Mouse (Mus musculus) midbrain, embryonic 13.5 days (tissue): ENCODE data around the gene Fzd2. TPM values are rescaled to one million over a fixed set of nuclear protein-coding genes. Genes with fewer than 3 reads are reported as not detected.
"Not testable (repeated sequence)": the region's sequence is repeated elsewhere in the genome, so short reads cannot be mapped to it uniquely, and the experiment has no call there.

ENCODE experiments used
- ATAC-seq: fragments of 200-750 bp; cut with Nextera tagmentation; 2 replicates; pipeline ENCODE4 v1.8.0; 2017; ENCODE audit warnings: mild to moderate bottlenecking, moderate TSS enrichment, moderate library complexity
- H3K27ac ChIP-seq: fragments of 300-500 bp; sonication (generic); 2 replicates; pipeline ENCODE4 v1.5.1; 2015; ENCODE audit warnings: inconsistent platforms, mild to moderate bottlenecking, moderate library complexity
- H3K27me3 ChIP-seq: fragments of 300-500 bp; sonication (generic); 2 replicates; pipeline ENCODE4 v1.6.1; 2015; ENCODE audit warnings: mild to moderate bottlenecking, inconsistent platforms
- H3K36me3 ChIP-seq: fragments of 300-500 bp; sonication (generic); 2 replicates; pipeline ENCODE4 v1.6.1; 2015; ENCODE audit warnings: mild to moderate bottlenecking, inconsistent platforms
- H3K4me1 ChIP-seq: fragments of 300-500 bp; sonication (generic); replicated peaks from 2 replicates; pipeline ENCODE4 v1.6.1; 2015; ENCODE audit warnings: inconsistent platforms
- H3K4me2 ChIP-seq: fragments of 300-500 bp; sonication (generic); replicated peaks from 2 replicates; pipeline ENCODE4 v1.6.1; 2015; ENCODE audit warnings: moderate library complexity, mild to moderate bottlenecking, inconsistent platforms
- H3K4me3 ChIP-seq: fragments of 300-500 bp; sonication (generic); replicated peaks from 2 replicates; pipeline ENCODE4 v1.5.1; 2015; ENCODE audit warnings: mild to moderate bottlenecking, inconsistent platforms
- H3K9ac ChIP-seq: fragments of 300-500 bp; sonication (generic); replicated peaks from 2 replicates; pipeline ENCODE4 v1.6.1; 2015; ENCODE audit warnings: mild to moderate bottlenecking, inconsistent platforms
- H3K9me3 ChIP-seq: fragments of 300-500 bp; sonication (generic); 2 replicates; pipeline ENCODE4 v1.6.1; 2016; ENCODE audit warnings: mild to moderate bottlenecking, inconsistent platforms
- WGBS: fragments of 180-500 bp; shearing (Covaris S2); methylation state at CpG from one replicate; pipeline ENCODE4 v1.1.7; 2015; 5-methylcytosine and 5-hydroxymethylcytosine counted together
- polyA plus RNA-seq: library from polyadenylated mRNA; unstranded; fragments of >200 nt; fragmentation: Nextera tagmentation; extraction: Ambion mirVana; gene quantifications from 2 replicates; pipeline ENCODE4 v1.2.1, GENCODE M21; 2015

Fzd2 gene
- polyA plus RNA-seq = 10.8 and 13.2 TPM in 2 replicates

DNA sequence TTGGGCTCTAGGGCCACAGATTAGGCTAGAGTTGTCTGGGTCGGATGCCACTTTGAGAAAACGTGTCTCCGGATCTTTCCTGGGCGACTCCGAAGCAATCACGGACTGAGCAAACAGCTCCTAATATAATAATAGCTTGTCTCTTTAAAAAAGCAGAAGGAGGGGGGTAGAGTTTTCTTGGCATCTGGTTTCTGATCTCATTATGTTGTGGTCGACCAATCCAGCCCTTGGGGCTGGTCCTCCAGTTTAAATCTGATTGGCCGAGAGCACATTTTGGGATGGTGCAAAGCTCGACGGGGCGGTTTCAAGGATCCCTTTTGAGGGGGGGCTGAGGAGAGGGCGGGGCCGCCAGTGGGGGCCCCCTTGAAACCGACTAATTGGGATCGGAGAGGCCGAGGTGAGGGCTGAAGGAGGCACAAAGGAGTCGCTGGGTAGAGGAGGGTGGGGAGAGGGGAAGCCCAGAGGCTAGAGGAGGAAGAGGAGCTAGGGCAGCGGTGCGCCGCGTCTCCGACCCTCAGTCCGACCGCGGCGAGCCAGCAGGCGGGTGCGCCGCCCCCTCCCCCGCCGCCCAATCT is at the start of gene Fzd2:
Gene Fzd2, plus strand, starts transcription at position 387 of the 575 bp plus-strand sequence.
- peak within 1 kb of the TSS; percentile 88 for H3K4me2 ChIP-seq
- H3K4me3 ChIP-seq = peak within 1 kb of the TSS; percentile 76
- no peaks in the 10 kb centered on the region for H3K36me3 ChIP-seq
- H3K9ac ChIP-seq = peak within 1 kb of the TSS; percentile 93
- peaks cover 4% of the 10 kb centered on the region; the same call in 1 of the 2 replicates for H3K27me3 ChIP-seq
- H3K9me3 ChIP-seq = no peaks in the 10 kb centered on the region
- ATAC-seq = peak; percentile 92
- peaks cover 37% of the 10 kb centered on the region for H3K4me1 ChIP-seq
- H3K27ac ChIP-seq = peak within 1 kb of the TSS; percentile 96
- WGBS = 0% methylated on average over 30 of the region's 31 CpGs

GRCm38 (mm10) chr11:102555400-102556030 is 48.7 kb upstream of the Fzd2 start:
- Histone ChIP-seq H3K27me3 (no peaks in the 10 kb centered on the region), H3K27ac (peak overlapping the region; percentile 99), H3K4me2 (peak overlapping the region; percentile 78), H3K36me3 (no peaks in the 10 kb centered on the region), H3K9me3 (no peaks in the 10 kb centered on the region), H3K9ac (peak overlapping the region; percentile 98), H3K4me3 (peak overlapping the region; percentile 98), H3K4me1 (peaks cover 35% of the 10 kb centered on the region)
- 0% methylated on average over 39 of the region's 39 CpGs for WGBS
- peak; percentile 79 for ATAC-seq

GRCm38 (mm10) chr11:102556031-102556715 is 48.0 kb upstream of the Fzd2 start, which contains the start of gene Gpatch8:
Gene Gpatch8 (minus strand): TSS chr11:102556392.
- Histone ChIP-seq H3K27me3 (no peaks in the 10 kb centered on the region), H3K4me3 (peak within 1 kb of the TSS; percentile 98), H3K36me3 (no peaks in the 10 kb centered on the region), H3K9me3 (no peaks in the 10 kb centered on the region), H3K9ac (peak within 1 kb of the TSS; percentile 98), H3K4me2 (peak within 1 kb of the TSS; percentile 78), H3K4me1 (peaks cover 31% of the 10 kb centered on the region), H3K27ac (peak within 1 kb of the TSS; percentile 99)
- peak; percentile 95 for ATAC-seq
- under 1% methylated on average over 45 of the region's 55 CpGs for WGBS

DNA sequence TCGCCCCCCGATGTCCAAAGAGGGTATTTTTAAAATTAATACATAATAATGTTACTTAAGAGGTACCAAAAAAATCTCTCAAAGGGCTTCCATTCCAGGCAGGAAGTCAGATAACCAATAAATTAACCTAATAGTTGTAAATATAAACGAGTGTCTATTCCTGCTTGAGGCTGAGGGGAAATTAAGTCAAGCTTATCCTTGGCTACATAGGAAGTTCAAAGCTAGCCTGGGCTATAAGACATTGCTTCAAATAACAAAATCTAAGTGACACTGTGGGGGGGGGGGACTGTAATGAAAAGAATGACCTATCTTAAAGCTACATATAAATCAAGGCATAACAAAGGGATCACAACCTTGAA is 47.5 kb upstream of the Fzd2 start:
- no peak; the same call in 1 of the 2 replicates for ATAC-seq
- 23% methylated on average over 3 of the region's 3 CpGs for WGBS

DNA sequence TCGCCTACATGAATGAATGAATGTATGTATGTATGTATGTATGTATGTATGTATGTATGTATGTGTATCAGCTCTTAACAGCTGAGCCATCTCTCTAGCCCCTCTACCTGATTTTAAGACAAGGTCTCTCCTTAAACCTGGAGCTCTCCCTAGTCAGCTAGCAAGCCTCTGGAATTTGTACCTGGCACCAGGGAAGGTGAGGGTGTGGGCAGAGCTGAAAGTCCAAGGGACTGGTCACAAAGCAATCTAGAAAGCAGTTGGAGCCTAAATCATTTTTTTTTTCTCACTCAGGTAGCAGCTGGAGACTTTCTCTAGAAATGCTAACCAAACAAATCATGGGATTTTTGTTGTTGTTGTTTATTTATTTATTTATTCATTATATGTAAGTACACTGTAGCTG is 46.8 kb upstream of the Fzd2 start:
- no peaks in the 10 kb centered on the region for H3K36me3 ChIP-seq
- H3K27me3 ChIP-seq = no peaks in the 10 kb centered on the region
- H3K4me2 ChIP-seq = no peak overlapping the region
- no peak overlapping the region for H3K9ac ChIP-seq
- no peak overlapping the region for H3K4me3 ChIP-seq
- 97% methylated on average over 1 of the region's 1 CpGs for WGBS
- H3K4me1 ChIP-seq = peaks cover 20% of the 10 kb centered on the region
- ATAC-seq = no peak
- H3K27ac ChIP-seq = no peak overlapping the region
- H3K9me3 ChIP-seq = no peaks in the 10 kb centered on the region

More for the DNA sequence above, 47.5 kb upstream of the Fzd2 start:
- Histone ChIP-seq H3K9me3 (no peaks in the 10 kb centered on the region), H3K4me3 (peak overlapping the region; percentile 98; the same call in 1 of the 2 replicates), H3K27ac (peak overlapping the region; percentile 99; the same call in 1 of the 2 replicates), H3K9ac (no peak overlapping the region), H3K27me3 (no peaks in the 10 kb centered on the region), H3K4me1 (peaks cover 26% of the 10 kb centered on the region), H3K36me3 (no peaks in the 10 kb centered on the region), H3K4me2 (peak overlapping the region; percentile 36)

DNA sequence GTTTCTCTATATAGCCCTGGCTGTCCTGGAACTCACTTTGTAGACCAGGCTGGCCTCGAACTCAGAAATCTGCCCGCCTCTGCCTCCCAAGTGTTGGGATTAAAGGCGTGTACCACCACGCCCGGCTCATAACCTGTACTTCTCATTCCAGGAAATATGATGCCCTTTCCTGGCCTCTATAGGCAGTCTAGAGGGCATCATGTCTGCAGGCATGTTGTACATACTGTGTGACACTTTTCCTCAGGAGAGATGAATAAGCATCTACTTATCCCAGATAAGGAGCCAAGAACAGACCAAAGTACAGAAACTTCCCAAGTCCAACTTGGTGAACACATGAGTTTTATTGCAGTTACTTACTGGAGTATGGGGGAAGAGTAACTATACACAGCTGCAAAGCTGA is 45.5 kb upstream of the Fzd2 start:
- Histone ChIP-seq H3K9me3 (no peaks in the 10 kb centered on the region), H3K9ac (no peak overlapping the region), H3K4me1 (peaks cover 17% of the 10 kb centered on the region), H3K4me2 (no peak overlapping the region), H3K4me3 (no peak overlapping the region), H3K27ac (no peak overlapping the region), H3K36me3 (no peaks in the 10 kb centered on the region), H3K27me3 (no peaks in the 10 kb centered on the region)
- 93% methylated on average over 5 of the region's 5 CpGs for WGBS
- no peak for ATAC-seq

DNA sequence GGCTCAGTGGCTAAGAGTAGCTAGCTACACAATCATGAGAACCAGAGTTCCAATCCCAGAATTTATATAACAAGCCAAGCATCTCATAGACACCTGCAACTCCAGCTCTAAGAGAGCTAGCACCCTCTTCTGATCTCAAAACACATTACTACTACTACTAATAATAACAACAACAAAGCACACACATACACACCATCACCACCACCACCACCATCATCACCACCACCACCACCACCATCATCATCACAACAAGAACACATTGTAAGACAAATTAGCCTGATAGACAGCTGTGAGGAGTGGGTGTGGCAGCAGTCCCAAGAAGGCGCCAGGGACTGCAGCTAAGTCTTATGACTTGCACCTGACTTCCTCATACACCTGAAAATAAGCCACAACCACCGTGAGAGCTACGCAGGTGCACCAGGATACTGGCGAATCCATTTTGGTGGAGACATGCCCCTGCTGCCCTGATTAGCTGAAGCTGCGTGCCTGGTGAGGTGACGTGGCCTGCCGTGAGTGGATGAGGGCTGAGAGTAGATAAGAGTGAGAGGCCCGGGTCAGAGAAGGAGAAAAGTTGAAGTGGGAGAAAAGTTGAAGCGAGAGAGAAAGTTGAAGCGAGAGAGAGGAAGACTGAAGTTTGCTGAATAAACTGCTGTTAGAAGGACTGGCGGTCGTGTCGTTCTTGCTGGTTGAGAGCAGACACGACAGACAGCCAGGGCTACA is 39.1 kb upstream of the Fzd2 start:
- H3K27me3 ChIP-seq, H3K9me3 ChIP-seq, H3K27ac ChIP-seq, H3K4me1 ChIP-seq, ATAC-seq, H3K36me3 ChIP-seq, H3K4me2 ChIP-seq, H3K4me3 ChIP-seq, H3K9ac ChIP-seq: not testable (repeated sequence)
- 86% methylated on average over 14 of the region's 14 CpGs for WGBS

- ATAC-seq = no peak
- no peak overlapping the region for H3K9ac ChIP-seq
- H3K4me2 ChIP-seq = no peak overlapping the region
- no peaks in the 10 kb centered on the region for H3K9me3 ChIP-seq
- H3K4me3 ChIP-seq = no peak overlapping the region
- H3K36me3 ChIP-seq = no peaks in the 10 kb centered on the region
- no peaks in the 10 kb centered on the region for H3K4me1 ChIP-seq
- H3K27me3 ChIP-seq = no peaks in the 10 kb centered on the region
- H3K27ac ChIP-seq = no peak overlapping the region
These were observed 38.5 kb upstream of the Fzd2 start for GRCm38 (mm10) chr11:102565741-102566140.

GRCm38 (mm10) chr11:102566290-102566689 is 37.9 kb upstream of the Fzd2 start:
- H3K36me3 ChIP-seq = no peaks in the 10 kb centered on the region

GRCm38 (mm10) chr11:102567157-102567556 is 37.0 kb upstream of the Fzd2 start:
- Histone ChIP-seq H3K9ac (no peak overlapping the region), H3K4me2 (no peak overlapping the region), H3K9me3 (no peaks in the 10 kb centered on the region), H3K36me3 (no peaks in the 10 kb centered on the region), H3K4me1 (no peaks in the 10 kb centered on the region), H3K4me3 (no peak overlapping the region), H3K27ac (no peak overlapping the region), H3K27me3 (no peaks in the 10 kb centered on the region)
- WGBS = 90% methylated on average over 6 of the region's 6 CpGs
- ATAC-seq = no peak

More at GRCm38 (mm10) chr11:102566290-102566689, 37.9 kb upstream of the Fzd2 start:
- no peak for ATAC-seq
- no peak overlapping the region for H3K4me3 ChIP-seq
- no peaks in the 10 kb centered on the region for H3K9me3 ChIP-seq
- no peak overlapping the region for H3K27ac ChIP-seq
- no peaks in the 10 kb centered on the region for H3K27me3 ChIP-seq
- no peak overlapping the region for H3K9ac ChIP-seq
- WGBS = 97% methylated on average over 1 of the region's 1 CpGs
- no peak overlapping the region for H3K4me2 ChIP-seq
- no peaks in the 10 kb centered on the region for H3K4me1 ChIP-seq

DNA sequence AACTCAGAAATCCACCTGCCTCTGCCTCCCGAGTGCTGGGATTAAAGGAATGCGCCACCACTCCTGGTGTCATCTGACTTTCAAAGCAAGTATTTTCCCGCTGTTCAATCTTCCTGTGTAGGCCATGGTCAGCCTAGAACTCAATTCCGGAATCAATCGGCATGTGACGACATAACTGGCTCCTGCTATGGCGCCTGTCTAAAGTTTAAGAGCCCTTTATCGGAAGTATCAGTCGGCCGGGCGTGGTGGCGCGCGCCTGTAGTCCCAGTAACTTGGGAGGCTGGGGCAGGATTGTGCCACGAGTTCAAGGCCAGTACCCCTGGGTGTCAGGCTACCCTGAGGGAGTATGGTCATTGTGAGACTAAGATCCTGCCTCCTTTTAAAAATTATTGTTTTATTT is 36.5 kb upstream of the Fzd2 start:
- H3K9me3 ChIP-seq = no peaks in the 10 kb centered on the region
- ATAC-seq = no peak
- 98% methylated on average over 15 of the region's 15 CpGs for WGBS
- no peaks in the 10 kb centered on the region for H3K4me1 ChIP-seq
- no peak overlapping the region for H3K9ac ChIP-seq
- no peak overlapping the region for H3K4me3 ChIP-seq
- no peak overlapping the region for H3K4me2 ChIP-seq
- H3K36me3 ChIP-seq = no peaks in the 10 kb centered on the region
- no peaks in the 10 kb centered on the region for H3K27me3 ChIP-seq
- H3K27ac ChIP-seq = no peak overlapping the region

GRCm38 (mm10) chr11:102568191-102568590 is 36.0 kb upstream of the Fzd2 start:
- ATAC-seq = no peak
- Histone ChIP-seq H3K36me3 (no peaks in the 10 kb centered on the region), H3K4me2 (no peak overlapping the region), H3K9ac (no peak overlapping the region), H3K4me1 (0 out of 2 replicates have a peak, but pooled peaks cover under 1% of the 10 kb centered on the region), H3K4me3 (no peak overlapping the region), H3K27me3 (no peaks in the 10 kb centered on the region), H3K27ac (no peak overlapping the region), H3K9me3 (no peaks in the 10 kb centered on the region)
- WGBS = 81% methylated on average over 12 of the region's 12 CpGs
